Comparison of ENCODE assay signal across 13 mouse cellular contexts in the genomic region with DNA sequence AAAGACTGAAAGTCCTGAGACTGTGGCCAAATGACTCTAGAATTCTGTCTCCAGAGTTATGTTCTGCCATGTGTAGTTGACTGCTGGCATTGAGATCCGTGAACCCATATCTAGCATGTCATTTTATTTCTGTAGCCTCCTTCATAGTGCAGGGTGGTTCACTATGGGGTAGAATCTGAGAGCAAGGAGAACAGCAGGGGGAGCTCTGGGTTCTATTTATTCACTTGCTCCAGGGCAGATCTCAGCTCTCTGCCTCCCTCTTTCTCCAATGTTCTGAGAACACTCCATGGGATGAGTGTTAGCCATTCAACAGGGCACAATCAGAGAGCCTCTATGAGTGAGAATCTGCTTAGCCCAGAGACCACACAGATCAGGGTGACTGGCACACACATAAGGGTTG. TPM values are rescaled to one million over a fixed set of nuclear protein-coding genes. Genes with fewer than 3 reads are reported as not detected.
DNase-seq lines count a peak whose midpoint lies in the region; ATAC-seq and TF ChIP-seq lines count a peak whose summit lies in the region.
"Had no signal": no experiment of that assay in that cellular context is flagged by ENCODE, and none has a peak within 500 bp of the region (broad histone marks: within the 10 kb centered on the region; RNA-seq: fewer than 3 reads in every experiment).

No protein-coding gene starts in this region.

- no peak for ATAC-seq in heart, postnatal 0 days (ENCODE audit: insufficient read depth, low read depth)
- ATAC-seq in Patski: no peak
- ATAC-seq: intestine, embryonic 15.5 days had no signal

- DNase-seq in heart, postnatal 0 days (ENCODE audit: low spot score): no peak
- DNase-seq in heart, postnatal 25 days (ENCODE audit: low spot score): no peak
- peak; percentile 25 for DNase-seq in 416B (ENCODE audit: low read depth)
- DNase-seq in Patski (ENCODE audit: low read depth, low spot score): no peak
- DNase-seq in kidney, postnatal 4 days: peak; percentile 3 to 10
- no peak for DNase-seq in adipocyte (ENCODE audit: low spot score)
- DNase-seq in spleen, adult 18-20 months: no peak
- no peak for DNase-seq in heart, adult 8-10 months (ENCODE audit: low spot score)

- no peak for TF ChIP-seq EP300 in heart, postnatal 0 days (IDR thresholded peaks at IDR 0.05; ENCODE audit: low read depth)

- peak; percentile 12; the same call in 1 of the 2 replicates for TF ChIP-seq CTCF in heart, postnatal 0 days (IDR thresholded peaks at IDR 0.05; ENCODE audit: low read depth)
- TF ChIP-seq CTCF in Patski (IDR thresholded peaks at IDR 0.05): peak; percentile 38

- H3K9me3 ChIP-seq in heart, postnatal 0 days (replicated peaks; ENCODE audit: control insufficient read depth, low read length): peaks cover under 1% of the 10 kb centered on the region; the same call in 1 of the 2 replicates
- H3K9me3 ChIP-seq: intestine, embryonic 15.5 days; liver, embryonic 15.5 days; stomach, embryonic 15.5 days had no signal

- H3K27ac ChIP-seq in heart, postnatal 0 days (ENCODE audit: low read depth): no peak overlapping the region
- H3K27ac ChIP-seq: intestine, embryonic 15.5 days; liver, embryonic 15.5 days; stomach, embryonic 15.5 days had no signal

- H3K4me3 ChIP-seq in heart, postnatal 0 days (ENCODE audit: low read depth, low read length): no peak overlapping the region
- H3K4me3 ChIP-seq: intestine, embryonic 15.5 days; liver, embryonic 15.5 days; stomach, embryonic 15.5 days had no signal

- H3K4me2 ChIP-seq in heart, postnatal 0 days (ENCODE audit: low read depth, low read length): no peak overlapping the region
- H3K4me2 ChIP-seq: intestine, embryonic 15.5 days; liver, embryonic 15.5 days; stomach, embryonic 15.5 days had no signal

- 57% methylated on average over 1 of the region's 1 CpGs for WGBS in heart, postnatal 0 days

- POLR2A ChIA-PET in Patski (lab: Charles Lee): no interaction called here

- in situ Hi-C loops in Patski (cut with MboI; ENCODE audit: low pct_unique_long_range_greater_than_20kb): no loop called here

- CTCF ChIA-PET in Patski (lab: Charles Lee): no interaction called here

- H3K4me1 ChIP-seq in heart, postnatal 0 days (ENCODE audit: control insufficient read depth, insufficient read depth): no peaks in the 10 kb centered on the region
- H3K4me1 ChIP-seq: intestine, embryonic 15.5 days; liver, embryonic 15.5 days; stomach, embryonic 15.5 days had no signal

- intact Hi-C loops in heart, postnatal 25 days (cut with DNase I): no loop called here

- no peaks in the 10 kb centered on the region for H3K36me3 ChIP-seq in heart, postnatal 0 days (replicated peaks; ENCODE audit: control insufficient read depth, insufficient read depth, low read length)
- H3K36me3 ChIP-seq: intestine, embryonic 15.5 days; liver, embryonic 15.5 days; stomach, embryonic 15.5 days had no signal

- H3K9ac ChIP-seq in heart, postnatal 0 days (replicated peaks; ENCODE audit: low read depth, low read length): no peak overlapping the region
- H3K9ac ChIP-seq: intestine, embryonic 15.5 days; liver, embryonic 15.5 days; stomach, embryonic 15.5 days had no signal

- no peaks in the 10 kb centered on the region for H3K27me3 ChIP-seq in heart, postnatal 0 days (ENCODE audit: control insufficient read depth, insufficient read depth, low read length)
- H3K27me3 ChIP-seq in Patski: no peaks in the 10 kb centered on the region
- H3K27me3 ChIP-seq: intestine, embryonic 15.5 days; liver, embryonic 15.5 days; stomach, embryonic 15.5 days had no signal

RNA-seq across cellular contexts. Expression of a gene that starts 10.4 kb away (rescaled TPM):
- not detected in 2 replicates for total RNA-seq in heart, postnatal 0 days (2014; rRNA removed; ENCODE audit: low replicate concordance)
- polyA plus RNA-seq in heart, postnatal 0 days (2015; fragmentation: Nextera tagmentation; extraction: Ambion mirVana): not detected in 2 replicates
- total RNA-seq in heart, postnatal 25 days (2021): not detected
- polyA plus RNA-seq in Patski (2021): not detected
- total RNA-seq in heart, adult 8-10 months (2022): not detected
- polyA plus RNA-seq: cortical plate, adult 2 months; gonadal fat pad, adult 2 months; intestine, embryonic 15.5 days; liver, embryonic 15.5 days; stomach, embryonic 15.5 days had no signal

RNA-seq across cellular contexts. Expression of a gene that starts 18.1 kb away (rescaled TPM):
- total RNA-seq in heart, postnatal 0 days (2014; rRNA removed; ENCODE audit: low replicate concordance): not detected in 2 replicates
- not detected in 2 replicates for polyA plus RNA-seq in heart, postnatal 0 days (2015; fragmentation: Nextera tagmentation; extraction: Ambion mirVana)
- not detected for total RNA-seq in heart, postnatal 25 days (2021)
- polyA plus RNA-seq in Patski (2021): not detected
- total RNA-seq in heart, adult 8-10 months (2022): not detected
- polyA plus RNA-seq: cortical plate, adult 2 months; gonadal fat pad, adult 2 months; intestine, embryonic 15.5 days; liver, embryonic 15.5 days; stomach, embryonic 15.5 days had no signal

RNA-seq across cellular contexts. Expression of a gene that starts 27.8 kb away (rescaled TPM):
- not detected in 2 replicates for total RNA-seq in heart, postnatal 0 days (2014; rRNA removed; ENCODE audit: low replicate concordance)
- not detected in 2 replicates for polyA plus RNA-seq in heart, postnatal 0 days (2015; fragmentation: Nextera tagmentation; extraction: Ambion mirVana)
- not detected for total RNA-seq in heart, postnatal 25 days (2021)
- polyA plus RNA-seq in Patski (2021): not detected
- not detected for total RNA-seq in heart, adult 8-10 months (2022)
- polyA plus RNA-seq: cortical plate, adult 2 months; gonadal fat pad, adult 2 months; intestine, embryonic 15.5 days; liver, embryonic 15.5 days; stomach, embryonic 15.5 days had no signal

RNA-seq across cellular contexts. Expression of a gene that starts 51.1 kb away (rescaled TPM):
- not detected in 2 replicates for total RNA-seq in heart, postnatal 0 days (2014; rRNA removed; ENCODE audit: low replicate concordance)
- not detected in 2 replicates for polyA plus RNA-seq in heart, postnatal 0 days (2015; fragmentation: Nextera tagmentation; extraction: Ambion mirVana)
- not detected for total RNA-seq in heart, postnatal 25 days (2021)
- not detected for polyA plus RNA-seq in Patski (2021)
- total RNA-seq in heart, adult 8-10 months (2022): not detected
- polyA plus RNA-seq: cortical plate, adult 2 months; gonadal fat pad, adult 2 months; intestine, embryonic 15.5 days; liver, embryonic 15.5 days; stomach, embryonic 15.5 days had no signal

Comparison
In these comparisons a context has a peak if more than half of its experiments do, and no peak if none do; other contexts are left out.
1. DNase-seq: peak in 416B (single experiment) and kidney, postnatal 4 days (2 of 2); none in heart, postnatal 0 days (single experiment), heart, postnatal 25 days (single experiment), Patski (single experiment), adipocyte (single experiment), spleen, adult 18-20 months (0 of 2) and heart, adult 8-10 months (single experiment).